Mouse (Mus musculus): Measurements from ENCODE around the gene Bhlhe40. TPM values are rescaled to one million over a fixed set of nuclear protein-coding genes. Genes with fewer than 3 reads are reported as not detected.

Bhlhe40 gene
- polyA plus RNA-seq, 1 experiment from 2014 or later: 7.8 TPM

GRCm38 (mm10) chr6:108661412-108661811, 983 bp downstream of the Bhlhe40 start:
- Histone ChIP-seq H3K4me3 (ENCODE audit: low read depth, low read length) (peak overlapping the region; percentile 58), H3K36me3 (ENCODE audit: control insufficient read depth, insufficient read depth, low read length) (peaks cover 3% of the 10 kb centered on the region; the same call in 1 of the 2 replicates), H3K27me3 (ENCODE audit: control insufficient read depth, insufficient read depth, low read depth, low read length) (no peaks in the 10 kb centered on the region; the same call in 1 of the 2 replicates), H3K9ac (ENCODE audit: low read depth, low read length) (peak overlapping the region; percentile 69; the same call in 1 of the 2 replicates), H3K4me2 (ENCODE audit: low read length) (peak overlapping the region; percentile 92), H3K4me1 (ENCODE audit: control insufficient read depth, insufficient read depth, low read length) (peaks cover 12% of the 10 kb centered on the region), H3K9me3 (replicated peaks; ENCODE audit: control insufficient read depth, low read length, poor library complexity, severe bottlenecking) (no peaks in the 10 kb centered on the region), H3K27ac (ENCODE audit: low read length) (peak overlapping the region; percentile 87)
- under 1% methylated on average over 17 of the region's 17 CpGs for WGBS
- ATAC-seq: no peak

GRCm38 (mm10) chr6:108661890-108662289, 1.5 kb downstream of the Bhlhe40 start:
- H3K9ac ChIP-seq (ENCODE audit: low read depth, low read length): no peak overlapping the region
- H3K27ac ChIP-seq (ENCODE audit: low read length): no peak overlapping the region
- H3K4me1 ChIP-seq (ENCODE audit: control insufficient read depth, insufficient read depth, low read length): peaks cover 12% of the 10 kb centered on the region
- H3K4me3 ChIP-seq (ENCODE audit: low read depth, low read length): peak overlapping the region; percentile 58
- peaks cover 3% of the 10 kb centered on the region; the same call in 1 of the 2 replicates for H3K36me3 ChIP-seq (ENCODE audit: control insufficient read depth, insufficient read depth, low read length)
- ATAC-seq: no peak
- no peaks in the 10 kb centered on the region; the same call in 1 of the 2 replicates for H3K27me3 ChIP-seq (ENCODE audit: control insufficient read depth, insufficient read depth, low read depth, low read length)
- 57% methylated on average over 6 of the region's 6 CpGs for WGBS
- H3K9me3 ChIP-seq (replicated peaks; ENCODE audit: control insufficient read depth, low read length, poor library complexity, severe bottlenecking): no peaks in the 10 kb centered on the region
- peak overlapping the region; percentile 92 for H3K4me2 ChIP-seq (ENCODE audit: low read length)

- peak overlapping the region; percentile 92 for H3K4me2 ChIP-seq (ENCODE audit: low read length)
- no peak overlapping the region for H3K9ac ChIP-seq (ENCODE audit: low read depth, low read length)
- no peaks in the 10 kb centered on the region for H3K9me3 ChIP-seq (replicated peaks; ENCODE audit: control insufficient read depth, low read length, poor library complexity, severe bottlenecking)
- H3K27me3 ChIP-seq (ENCODE audit: control insufficient read depth, insufficient read depth, low read depth, low read length): no peaks in the 10 kb centered on the region; the same call in 1 of the 2 replicates
- 71% methylated on average over 15 of the region's 15 CpGs for WGBS
- H3K27ac ChIP-seq (ENCODE audit: low read length): no peak overlapping the region
- H3K4me1 ChIP-seq (ENCODE audit: control insufficient read depth, insufficient read depth, low read length): peaks cover 12% of the 10 kb centered on the region
- H3K4me3 ChIP-seq (ENCODE audit: low read depth, low read length): peak overlapping the region; percentile 58; the same call in 1 of the 2 replicates
- peaks cover 3% of the 10 kb centered on the region; the same call in 1 of the 2 replicates for H3K36me3 ChIP-seq (ENCODE audit: control insufficient read depth, insufficient read depth, low read length)
- ATAC-seq: no peak
Observed at GRCm38 (mm10) chr6:108662314-108663240, 2.1 kb downstream of the Bhlhe40 start.

- H3K36me3 ChIP-seq (ENCODE audit: control insufficient read depth, insufficient read depth, low read length): peaks cover 3% of the 10 kb centered on the region; the same call in 1 of the 2 replicates
- no peak for ATAC-seq
- H3K9ac ChIP-seq (ENCODE audit: low read depth, low read length): no peak overlapping the region
- H3K4me2 ChIP-seq (ENCODE audit: low read length): peak overlapping the region; percentile 25
- H3K27me3 ChIP-seq (ENCODE audit: control insufficient read depth, insufficient read depth, low read depth, low read length): no peaks in the 10 kb centered on the region; the same call in 1 of the 2 replicates
- no peaks in the 10 kb centered on the region for H3K9me3 ChIP-seq (replicated peaks; ENCODE audit: control insufficient read depth, low read length, poor library complexity, severe bottlenecking)
- WGBS: 84% methylated on average over 8 of the region's 8 CpGs
- no peak overlapping the region for H3K27ac ChIP-seq (ENCODE audit: low read length)
- H3K4me1 ChIP-seq (ENCODE audit: control insufficient read depth, insufficient read depth, low read length): peaks cover 14% of the 10 kb centered on the region
- no peak overlapping the region for H3K4me3 ChIP-seq (ENCODE audit: low read depth, low read length)
Observed at GRCm38 (mm10) chr6:108663241-108664194, 3.1 kb downstream of the Bhlhe40 start.

- no peak overlapping the region for H3K4me3 ChIP-seq (ENCODE audit: low read depth, low read length)
- 87% methylated on average over 24 of the region's 24 CpGs for WGBS
- H3K9me3 ChIP-seq (replicated peaks; ENCODE audit: control insufficient read depth, low read length, poor library complexity, severe bottlenecking): no peaks in the 10 kb centered on the region
- no peak for ATAC-seq
- no peak overlapping the region for H3K27ac ChIP-seq (ENCODE audit: low read length)
- peaks cover 14% of the 10 kb centered on the region for H3K4me1 ChIP-seq (ENCODE audit: control insufficient read depth, insufficient read depth, low read length)
- H3K9ac ChIP-seq (ENCODE audit: low read depth, low read length): no peak overlapping the region
- H3K27me3 ChIP-seq (ENCODE audit: control insufficient read depth, insufficient read depth, low read depth, low read length): no peaks in the 10 kb centered on the region; the same call in none of the 2 replicates
- peaks cover 3% of the 10 kb centered on the region; the same call in 1 of the 2 replicates for H3K36me3 ChIP-seq (ENCODE audit: control insufficient read depth, insufficient read depth, low read length)
- H3K4me2 ChIP-seq (ENCODE audit: low read length): no peak overlapping the region
Observed at GRCm38 (mm10) chr6:108664533-108665150, 4.2 kb downstream of the Bhlhe40 start.

GRCm38 (mm10) chr6:108665587-108665986, 5.2 kb downstream of the Bhlhe40 start:
- no peaks in the 10 kb centered on the region; the same call in none of the 2 replicates for H3K27me3 ChIP-seq (ENCODE audit: control insufficient read depth, insufficient read depth, low read depth, low read length)
- H3K27ac ChIP-seq (ENCODE audit: low read length): no peak overlapping the region
- H3K4me3 ChIP-seq (ENCODE audit: low read depth, low read length): no peak overlapping the region
- peaks cover 14% of the 10 kb centered on the region for H3K4me1 ChIP-seq (ENCODE audit: control insufficient read depth, insufficient read depth, low read length)
- no peak overlapping the region for H3K4me2 ChIP-seq (ENCODE audit: low read length)
- no peaks in the 10 kb centered on the region for H3K9me3 ChIP-seq (replicated peaks; ENCODE audit: control insufficient read depth, low read length, poor library complexity, severe bottlenecking)
- H3K36me3 ChIP-seq (ENCODE audit: control insufficient read depth, insufficient read depth, low read length): peaks cover 3% of the 10 kb centered on the region; the same call in 1 of the 2 replicates
- H3K9ac ChIP-seq (ENCODE audit: low read depth, low read length): no peak overlapping the region
- 74% methylated on average over 5 of the region's 5 CpGs for WGBS
- no peak for ATAC-seq

GRCm38 (mm10) chr6:108666648-108667488, 6.4 kb downstream of the Bhlhe40 start:
- H3K4me2 ChIP-seq (ENCODE audit: low read length): no peak overlapping the region
- no peaks in the 10 kb centered on the region for H3K9me3 ChIP-seq (replicated peaks; ENCODE audit: control insufficient read depth, low read length, poor library complexity, severe bottlenecking)
- H3K36me3 ChIP-seq (ENCODE audit: control insufficient read depth, insufficient read depth, low read length): peaks cover 3% of the 10 kb centered on the region; the same call in 1 of the 2 replicates
- no peaks in the 10 kb centered on the region; the same call in none of the 2 replicates for H3K27me3 ChIP-seq (ENCODE audit: control insufficient read depth, insufficient read depth, low read depth, low read length)
- 88% methylated on average over 12 of the region's 12 CpGs for WGBS
- H3K27ac ChIP-seq (ENCODE audit: low read length): no peak overlapping the region
- ATAC-seq: no peak
- no peak overlapping the region for H3K9ac ChIP-seq (ENCODE audit: low read depth, low read length)
- H3K4me3 ChIP-seq (ENCODE audit: low read depth, low read length): no peak overlapping the region
- H3K4me1 ChIP-seq (ENCODE audit: control insufficient read depth, insufficient read depth, low read length): peaks cover 10% of the 10 kb centered on the region; the same call in 1 of the 2 replicates
